Mouse (Mus musculus): ENCODE measurements at regions not wholly inside any gene's neighbourhood (a gene's known extent, or its start where the extent isn't known, plus 50 kb on each side); places are given as distances from the start of the nearest gene placed in this dataset.

- H3K9ac ChIP-seq (ENCODE audit: low read length), result no peak overlapping the region
- H3K4me2 ChIP-seq (ENCODE audit: low read depth, low read length), result no peak overlapping the region
- H3K27me3 ChIP-seq (ENCODE audit: control insufficient read depth, insufficient read depth, low read length), result no peaks in the 10 kb centered on the region
- no peak for ATAC-seq (replicated peaks; ENCODE audit: extremely low read depth, insufficient read depth, low FRiP score)
- H3K27ac ChIP-seq (ENCODE audit: low read length), result no peak overlapping the region
- 83% methylated on average over 4 of the region's 4 CpGs for WGBS
- no peak overlapping the region for H3K4me3 ChIP-seq (ENCODE audit: low read length)
- 0 out of 2 replicates have a peak, but pooled peaks cover 2% of the 10 kb centered on the region for H3K4me1 ChIP-seq (ENCODE audit: control insufficient read depth, insufficient read depth, low read length)
- no peaks in the 10 kb centered on the region for H3K9me3 ChIP-seq (replicated peaks; ENCODE audit: control insufficient read depth, low read length)
- no peaks in the 10 kb centered on the region for H3K36me3 ChIP-seq (ENCODE audit: control insufficient read depth, insufficient read depth)
These were observed 222.5 kb downstream of the Usp25 start for GRCm38 (mm10) chr16:77236021-77236420.

DNA sequence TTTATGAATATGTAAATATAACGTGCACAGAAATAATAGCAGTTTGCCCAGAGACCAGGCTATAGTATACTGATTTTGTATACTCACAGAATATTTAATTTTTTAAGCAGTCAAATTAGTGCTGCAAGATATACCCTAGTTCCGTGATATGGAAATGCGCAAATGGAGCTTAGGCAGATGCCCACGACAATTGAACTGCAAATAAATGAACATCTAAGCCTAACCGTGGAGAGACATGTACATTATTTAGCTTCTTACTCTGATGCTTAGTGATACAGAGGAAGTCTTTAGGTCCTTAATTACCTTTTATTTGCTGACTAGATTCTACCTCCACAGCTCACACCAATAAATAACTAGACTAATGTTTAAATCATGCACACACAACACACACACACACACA is 221.9 kb downstream of the Usp25 start:
- no peak overlapping the region for H3K9ac ChIP-seq (ENCODE audit: low read length)
- 0 out of 2 replicates have a peak, but pooled peaks cover 2% of the 10 kb centered on the region for H3K4me1 ChIP-seq (ENCODE audit: control insufficient read depth, insufficient read depth, low read length)
- H3K9me3 ChIP-seq (replicated peaks; ENCODE audit: control insufficient read depth, low read length), result no peaks in the 10 kb centered on the region
- WGBS, result 91% methylated on average over 5 of the region's 5 CpGs
- no peak overlapping the region for H3K27ac ChIP-seq (ENCODE audit: low read length)
- H3K36me3 ChIP-seq (ENCODE audit: control insufficient read depth, insufficient read depth), result no peaks in the 10 kb centered on the region
- no peak overlapping the region for H3K4me3 ChIP-seq (ENCODE audit: low read length)
- H3K27me3 ChIP-seq (ENCODE audit: control insufficient read depth, insufficient read depth, low read length), result no peaks in the 10 kb centered on the region
- ATAC-seq (replicated peaks; ENCODE audit: extremely low read depth, insufficient read depth, low FRiP score), result no peak
- no peak overlapping the region for H3K4me2 ChIP-seq (ENCODE audit: low read depth, low read length)
